7 mouse cellular contexts compared by ENCODE assay signal in the genomic region with DNA sequence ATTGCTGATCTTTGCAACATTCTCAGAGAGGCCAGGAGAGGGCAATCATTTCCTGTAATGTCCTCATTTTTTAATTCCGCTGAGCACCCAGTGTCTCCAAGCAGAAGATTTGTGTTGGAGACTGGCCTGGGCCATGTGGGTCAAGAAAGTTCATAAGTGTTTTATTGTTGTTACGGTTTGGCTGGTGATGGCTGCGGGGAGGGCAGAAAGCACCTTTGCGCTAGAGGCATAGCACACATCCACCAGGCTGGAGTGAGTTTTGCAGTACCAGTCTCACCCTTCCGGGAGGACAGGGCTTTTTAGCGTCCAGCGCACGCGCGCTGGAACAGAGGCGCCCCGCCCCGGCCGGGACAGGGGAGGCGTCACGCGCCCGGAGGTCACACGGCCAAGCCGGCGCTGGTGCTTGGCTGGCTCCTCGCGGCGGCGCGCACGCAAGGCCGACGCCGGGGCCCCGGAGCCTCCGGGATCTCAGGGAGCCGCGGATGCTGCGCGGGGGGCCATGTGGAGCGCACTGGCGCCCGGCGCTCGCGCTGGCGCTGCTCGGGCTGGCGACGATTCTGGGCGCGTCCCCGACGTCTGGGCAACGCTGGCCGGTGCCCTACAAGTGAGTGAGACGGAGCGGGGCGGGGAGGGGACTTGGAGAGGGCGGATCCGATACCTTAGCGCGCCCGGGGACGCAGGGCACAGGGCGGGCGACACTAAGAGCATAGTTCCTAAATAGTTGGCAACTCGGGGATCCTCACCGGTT. TPM values are rescaled to one million over a fixed set of nuclear protein-coding genes. Genes with fewer than 3 reads are reported as not detected.
DNase-seq lines count a peak whose midpoint lies in the region; ATAC-seq and TF ChIP-seq lines count a peak whose summit lies in the region.

A gene (plus strand): TSS at position 353 of the 748 bp plus-strand sequence.

- TF ChIP-seq CTCF in intestine, postnatal 0 days (IDR thresholded peaks at IDR 0.05; ENCODE audit: low read depth) = peak; percentile 71
- TF ChIP-seq CTCF in small intestine, adult 2 months (IDR thresholded peaks at IDR 0.05; ENCODE audit: extremely low read depth, insufficient read length, insufficient replicate concordance, low read depth, low read length) = peak; percentile 54; the same call in 1 of the 2 replicates

- H3K9me3 ChIP-seq in intestine, postnatal 0 days (ENCODE audit: control insufficient read depth) = no peaks in the 10 kb centered on the region
- no peaks in the 10 kb centered on the region for H3K9me3 ChIP-seq in midbrain, embryonic 12.5 days

- peak within 1 kb of the TSS; percentile 79 for H3K9ac ChIP-seq in intestine, postnatal 0 days (ENCODE audit: low read depth, low read length)
- H3K9ac ChIP-seq in midbrain, embryonic 12.5 days (replicated peaks) = peak within 1 kb of the TSS; percentile 73

- peak; percentile 79 for TF ChIP-seq POLR2A in small intestine, adult 2 months (IDR thresholded peaks at IDR 0.05; ENCODE audit: low read depth, low read length)

- H3K4me2 ChIP-seq in intestine, postnatal 0 days (replicated peaks; ENCODE audit: low read depth) = peak within 1 kb of the TSS; percentile 90
- H3K4me2 ChIP-seq in midbrain, embryonic 12.5 days (replicated peaks) = peak within 1 kb of the TSS; percentile 76

- H3K36me3 ChIP-seq in intestine, postnatal 0 days (ENCODE audit: control insufficient read depth, insufficient read depth) = peaks cover 22% of the 10 kb centered on the region
- H3K36me3 ChIP-seq in midbrain, embryonic 12.5 days = peaks cover 5% of the 10 kb centered on the region; the same call in 1 of the 2 replicates
- peaks cover 17% of the 10 kb centered on the region; the same call in 1 of the 2 replicates for H3K36me3 ChIP-seq in small intestine, adult 2 months (ENCODE audit: control insufficient read depth, insufficient read depth, low read length)

- H3K27ac ChIP-seq in intestine, postnatal 0 days (ENCODE audit: low read depth, low read length) = peak within 1 kb of the TSS; percentile 80
- peak within 1 kb of the TSS; percentile 74 for H3K27ac ChIP-seq in midbrain, embryonic 12.5 days (replicated peaks)
- peak within 1 kb of the TSS; percentile 89 for H3K27ac ChIP-seq in small intestine, adult 2 months (ENCODE audit: insufficient read depth, low read depth, low read length)

- no peaks in the 10 kb centered on the region for H3K27me3 ChIP-seq in intestine, postnatal 0 days (replicated peaks; ENCODE audit: control insufficient read depth, insufficient read depth, low read length)
- no peaks in the 10 kb centered on the region for H3K27me3 ChIP-seq in midbrain, embryonic 12.5 days
- H3K27me3 ChIP-seq in small intestine, adult 2 months (ENCODE audit: control insufficient read depth, insufficient read depth, low read length) = no peaks in the 10 kb centered on the region

- ATAC-seq in intestine, postnatal 0 days = peak; percentile 98
- peak; percentile 98 for ATAC-seq in midbrain, embryonic 12.5 days (ENCODE audit: low FRiP score, low read depth)

- intact Hi-C loops in left cerebral cortex, postnatal 4 days (cut with DNase I) = no loop called here

- under 1% methylated on average over 61 of the region's 65 CpGs for WGBS in intestine, postnatal 0 days
- WGBS in midbrain, embryonic 12.5 days = under 1% methylated on average over 61 of the region's 65 CpGs
- WGBS in small intestine, adult 2 months = under 1% methylated on average over 65 of the region's 65 CpGs

- DNase-seq in adrenal gland, adult 8-10 months = peak; percentile 94
- peak; percentile 93 for DNase-seq in embryo, embryonic 9.5 days (ENCODE audit: extremely low spot score)
- DNase-seq in gonadal fat pad, adult 2 months (ENCODE audit: low read depth) = no peak
- peak; percentile 95 for DNase-seq in left cerebral cortex, postnatal 4 days

- peak within 1 kb of the TSS; percentile 77 for H3K4me3 ChIP-seq in intestine, postnatal 0 days (ENCODE audit: low read depth, low read length)
- peak within 1 kb of the TSS; percentile 65 for H3K4me3 ChIP-seq in midbrain, embryonic 12.5 days
- H3K4me3 ChIP-seq in small intestine, adult 2 months (ENCODE audit: low read depth, low read length) = peak within 1 kb of the TSS; percentile 71

- H3K4me1 ChIP-seq in intestine, postnatal 0 days (replicated peaks; ENCODE audit: control insufficient read depth, insufficient read depth, low read length) = no peaks in the 10 kb centered on the region
- H3K4me1 ChIP-seq in midbrain, embryonic 12.5 days = peaks cover 9% of the 10 kb centered on the region; the same call in 1 of the 2 replicates
- peaks cover 5% of the 10 kb centered on the region for H3K4me1 ChIP-seq in small intestine, adult 2 months (ENCODE audit: control insufficient read depth, insufficient read depth, insufficient read length, low read length)

RNA-seq across cellular contexts. Expression of the gene that starts here (rescaled TPM):
- total RNA-seq in adrenal gland, adult 8-10 months (2022) = 10 to 100 TPM; 25.5 to 36.2 (median 31.6) TPM
- polyA plus RNA-seq in gonadal fat pad, adult 2 months (2012; rRNA removed) = 24.6 and 24.9 TPM in 2 replicates
- polyA plus RNA-seq in intestine, postnatal 0 days (2015; fragmentation: Nextera tagmentation; extraction: Ambion mirVana) = 15.7 and 17.1 TPM in 2 replicates
- total RNA-seq in left cerebral cortex, postnatal 4 days (2021) = 1 to 10 TPM; 5.0 to 5.7 TPM
- polyA plus RNA-seq in midbrain, embryonic 12.5 days (2016; fragmentation: Nextera tagmentation; extraction: Ambion mirVana) = 20.6 and 21.9 TPM in 2 replicates
- polyA plus RNA-seq in small intestine, adult 2 months (2012; rRNA removed) = 7.2 and 15.9 TPM in 2 replicates
